Comparison of ENCODE assay signal across 18 mouse cellular contexts in the genomic region with DNA sequence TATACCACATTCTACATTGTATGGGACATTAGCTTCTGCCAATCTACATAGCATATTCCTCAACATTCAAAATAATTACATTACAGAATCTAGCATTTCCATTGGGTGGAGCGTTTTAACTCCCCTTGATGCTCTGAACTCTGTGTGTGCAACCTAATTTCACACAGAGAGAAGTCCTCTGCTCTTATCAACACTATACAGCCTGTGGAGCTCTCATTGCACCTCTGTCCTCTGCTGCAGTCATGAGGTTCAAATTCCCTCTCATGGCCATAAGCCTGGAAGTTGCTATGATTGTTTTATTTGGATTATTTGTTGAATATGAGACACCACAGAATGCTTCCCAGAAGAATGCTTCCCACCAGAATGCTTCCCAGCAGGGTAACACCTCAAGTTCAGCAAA. TPM values are rescaled to one million over a fixed set of nuclear protein-coding genes. Genes with fewer than 3 reads are reported as not detected.
A peak's percentile ranks its signal among the peaks of the same experiment; 100 is the strongest.
DNase-seq lines count a peak whose midpoint lies in the region; ATAC-seq and TF ChIP-seq lines count a peak whose summit lies in the region.
"Had no signal": no experiment of that assay in that cellular context is flagged by ENCODE, and none has a peak within 500 bp of the region (broad histone marks: within the 10 kb centered on the region; RNA-seq: fewer than 3 reads in every experiment).

A gene (plus strand): TSS at position 193 of the 400 bp plus-strand sequence.

- peak within 1 kb of the TSS; percentile 97 for H3K27ac ChIP-seq in MEL (ENCODE audit: control insufficient read depth, low read depth, low read length)
- H3K27ac ChIP-seq in liver, embryonic 12.5 days: peak within 1 kb of the TSS; percentile 92
- H3K27ac ChIP-seq in spleen, adult 2 months (ENCODE audit: insufficient read depth, low read length): no peak within 1 kb of the TSS
- H3K27ac ChIP-seq: embryonic facial prominence, embryonic 13.5 days; gastrocnemius, adult 2 months; left cerebral cortex, adult 2 months; limb, embryonic 12.5 days; neural tube, embryonic 12.5 days had no signal

- TF ChIP-seq CTCF in MEL (IDR thresholded peaks at IDR 0.05 in 2 of 3, conservative IDR thresholded peaks at IDR 0.05 in 1 of 3; ENCODE audit: control insufficient read depth in 1 of 3, insufficient read depth in 1 of 3, low read depth in 2 of 3, low read length in 3 of 3, poor library complexity in 1 of 3, severe bottlenecking in 1 of 3): no peak
- no peak for TF ChIP-seq CTCF in spleen, adult 2 months (IDR thresholded peaks at IDR 0.05; ENCODE audit: extremely low read depth, insufficient read depth, insufficient read length, insufficient replicate concordance)

- peak within 1 kb of the TSS; percentile 63 to 69 for H3K4me3 ChIP-seq in MEL (ENCODE audit: control insufficient read depth in 1 of 2, insufficient read depth in 1 of 2, low read depth in 2 of 2, low read length in 2 of 2)
- H3K4me3 ChIP-seq in liver, embryonic 12.5 days: peak within 1 kb of the TSS; percentile 67
- H3K4me3 ChIP-seq in spleen, adult 2 months (ENCODE audit: extremely low read depth, insufficient read depth, insufficient read length): peak within 1 kb of the TSS; percentile 38; the same call in 1 of the 2 replicates
- H3K4me3 ChIP-seq: embryonic facial prominence, embryonic 13.5 days; gastrocnemius, adult 2 months; left cerebral cortex, adult 2 months; limb, embryonic 12.5 days; megakaryocyte, embryonic 14.5 days; neural tube, embryonic 12.5 days had no signal

- H3K27me3 ChIP-seq in MEL (ENCODE audit: control insufficient read depth in 1 of 2, insufficient read depth in 2 of 2, low read length in 2 of 2): no peaks in the 10 kb centered on the region
- no peaks in the 10 kb centered on the region for H3K27me3 ChIP-seq in liver, embryonic 12.5 days (replicated peaks)
- H3K27me3 ChIP-seq in spleen, adult 2 months (ENCODE audit: control insufficient read depth, insufficient read depth, low read length): no peaks in the 10 kb centered on the region
- H3K27me3 ChIP-seq: embryonic facial prominence, embryonic 13.5 days; limb, embryonic 12.5 days; megakaryocyte, embryonic 14.5 days; neural tube, embryonic 12.5 days had no signal

- WGBS in liver, embryonic 12.5 days (ENCODE audit: insufficient replicate concordance): 7% methylated on average over 1 of the region's 1 CpGs
- WGBS in spleen, adult 2 months: 66% methylated on average over 1 of the region's 1 CpGs

- H3K36me3 ChIP-seq in MEL (ENCODE audit: control insufficient read depth in 1 of 2, insufficient read depth in 2 of 2, low read length in 2 of 2): peaks cover 0 to 42% of the 10 kb centered on the region in 2 experiments; a peak in 3 of 4 replicates
- H3K36me3 ChIP-seq in liver, embryonic 12.5 days: peaks cover 12% of the 10 kb centered on the region
- H3K36me3 ChIP-seq in spleen, adult 2 months (ENCODE audit: control insufficient read depth, insufficient read depth, low read length): no peaks in the 10 kb centered on the region
- H3K36me3 ChIP-seq: embryonic facial prominence, embryonic 13.5 days; limb, embryonic 12.5 days; neural tube, embryonic 12.5 days had no signal

- H3K9me3 ChIP-seq in MEL (replicated peaks; ENCODE audit: insufficient read depth, low read length): no peaks in the 10 kb centered on the region
- no peaks in the 10 kb centered on the region for H3K9me3 ChIP-seq in liver, embryonic 12.5 days (replicated peaks)
- H3K9me3 ChIP-seq: embryonic facial prominence, embryonic 13.5 days; limb, embryonic 12.5 days; megakaryocyte, embryonic 14.5 days; neural tube, embryonic 12.5 days had no signal

- no peak for TF ChIP-seq RAD21 in MEL (IDR thresholded peaks at IDR 0.05; ENCODE audit: low read depth, low read length)

- TF ChIP-seq EP300 in MEL (IDR thresholded peaks at IDR 0.05; ENCODE audit: low read depth in 1 of 2, low read length in 2 of 2): peak; percentile 51 to 72; a peak in 3 of 4 replicates

- H3K9ac ChIP-seq in MEL (ENCODE audit: control insufficient read depth, low read depth, low read length, poor library complexity, severe bottlenecking): peak within 1 kb of the TSS; percentile 72
- peak within 1 kb of the TSS; percentile 80 for H3K9ac ChIP-seq in liver, embryonic 12.5 days
- H3K9ac ChIP-seq: embryonic facial prominence, embryonic 13.5 days; limb, embryonic 12.5 days; neural tube, embryonic 12.5 days had no signal

- peaks cover 7% of the 10 kb centered on the region for H3K79me2 ChIP-seq in MEL (ENCODE audit: control insufficient read depth, insufficient read depth, low read length, poor library complexity)

- peaks cover 17 to 37% of the 10 kb centered on the region in 2 experiments for H3K4me1 ChIP-seq in MEL (ENCODE audit: control insufficient read depth in 1 of 2, insufficient read depth in 2 of 2, low read length in 2 of 2)
- H3K4me1 ChIP-seq in liver, embryonic 12.5 days: peaks cover 44% of the 10 kb centered on the region
- no peaks in the 10 kb centered on the region for H3K4me1 ChIP-seq in spleen, adult 2 months (ENCODE audit: control insufficient read depth, insufficient read depth, insufficient read length)
- H3K4me1 ChIP-seq: embryonic facial prominence, embryonic 13.5 days; limb, embryonic 12.5 days; neural tube, embryonic 12.5 days had no signal

- peak in 1 of 2 experiments; percentile 60; a peak in 2 of 4 replicates for TF ChIP-seq POLR2A in MEL (IDR thresholded peaks at IDR 0.05; ENCODE audit: control insufficient read depth in 1 of 2, insufficient read depth in 1 of 2, low read depth in 1 of 2, low read length in 2 of 2, poor library complexity in 1 of 2)
- no peak for TF ChIP-seq POLR2A in spleen, adult 2 months (IDR thresholded peaks at IDR 0.05; ENCODE audit: low read depth, low read length)

- ATAC-seq in liver, embryonic 12.5 days: peak; percentile 86
- ATAC-seq: activated CD4-positive, CD25-positive, alpha-beta regulatory T cell, adult 4 months; forebrain, embryonic 14.5 days had no signal

- peak within 1 kb of the TSS; percentile 30 for H3K4me2 ChIP-seq in liver, embryonic 12.5 days
- H3K4me2 ChIP-seq: embryonic facial prominence, embryonic 13.5 days; limb, embryonic 12.5 days; neural tube, embryonic 12.5 days had no signal

- DNase-seq in MEL (ENCODE audit: low read depth, low spot score) (peak; percentile 86), MN1 (ENCODE audit: low spot score) (no peak)
- peak; percentile 84 for DNase-seq in c-Kit-negative CD71-positive TER-119-positive erythroid progenitor cells, embryonic 14.5 days (ENCODE audit: low read depth, low spot score)
- DNase-seq in spleen, adult 2 months (ENCODE audit: low read depth in 1 of 2, low spot score in 2 of 2): no peak
- DNase-seq in ovary, adult 18-20 months (ENCODE audit: low spot score): no peak
- no peak for DNase-seq in retina, postnatal 1 day
- DNase-seq: adrenal gland, postnatal 25 days; gastrocnemius, adult 2 months; kidney, adult 2 months had no signal

TF ChIP-seq in MEL, 35 proteins besides CTCF, POLR2A, EP300 and RAD21:
- TF ChIP-seq TAL1 (IDR thresholded peaks at IDR 0.05; ENCODE audit: low read length) (peak; percentile 92), MAZ (IDR thresholded peaks at IDR 0.05; ENCODE audit: low read depth, low read length) (no peak), GATA1 (IDR thresholded peaks at IDR 0.05; ENCODE audit: low read depth, low read length) (peak; percentile 75), KAT2A (conservative IDR thresholded peaks at IDR 0.05; ENCODE audit: low read depth, low read length) (no peak), CHD2 (IDR thresholded peaks at IDR 0.05; ENCODE audit: low read length) (no peak), ZMIZ1 (IDR thresholded peaks at IDR 0.05; ENCODE audit: low read depth, low read length) (0 out of 2 replicates have a peak, but pooled peaks have one; percentile 75), POLR2AphosphoS5 (IDR thresholded peaks at IDR 0.05; ENCODE audit: borderline replicate concordance, low read depth, low read length) (peak; percentile 87; the same call in 1 of the 2 replicates), USF1 (IDR thresholded peaks at IDR 0.05; ENCODE audit: low read depth, low read length) (no peak), TBP (IDR thresholded peaks at IDR 0.05; ENCODE audit: low read depth, low read length) (peak; percentile 89), TCF12 (IDR thresholded peaks at IDR 0.05; ENCODE audit: low read depth, low read length) (peak; percentile 70), SIN3A (IDR thresholded peaks at IDR 0.05; ENCODE audit: low read length) (no peak), BHLHE40 (IDR thresholded peaks at IDR 0.05; ENCODE audit: borderline replicate concordance, low read depth, low read length) (no peak), MYB (IDR thresholded peaks at IDR 0.05; ENCODE audit: low read depth, low read length) (no peak), NELFE (IDR thresholded peaks at IDR 0.05; ENCODE audit: low read depth, low read length) (peak; percentile 42), RCOR1 (IDR thresholded peaks at IDR 0.05; ENCODE audit: low read depth, low read length) (peak; percentile 44; the same call in 1 of the 2 replicates), SMC3 (IDR thresholded peaks at IDR 0.05; ENCODE audit: low read depth, low read length) (no peak), ZC3H11A (IDR thresholded peaks at IDR 0.05; ENCODE audit: low read depth, low read length) (no peak), ETS1 (IDR thresholded peaks at IDR 0.05; ENCODE audit: low read depth, low read length) (peak; percentile 75; the same call in 1 of the 2 replicates), MYC (IDR thresholded peaks at IDR 0.05; ENCODE audit: low read depth, low read length) (peak; percentile 50; the same call in 1 of the 2 replicates)
TF ChIP-seq in MEL: peak in this region for 10.

RNA-seq across cellular contexts. Expression of the gene that starts here (rescaled TPM):
- 17.8 and 24.4 TPM in 2 replicates for total RNA-seq in MEL (2012; rRNA removed)
- 10 to 100 TPM in 1 of 2 experiments, not detected in 1; 91.3 TPM for polyA plus RNA-seq in MEL (2012; ENCODE audit: insufficient read depth in 1 of 2, insufficient read length in 2 of 2, low read depth in 1 of 2, low replicate concordance in 2 of 2, missing spikeins in 1 of 2)
- polyA plus RNA-seq in liver, embryonic 12.5 days (2016; fragmentation: Nextera tagmentation; extraction: Ambion mirVana): 216 and 219 TPM in 2 replicates
- 13.0 and 18.4 TPM in 2 replicates for polyA plus RNA-seq in spleen, adult 2 months (2012; rRNA removed)
- total RNA-seq: adrenal gland, postnatal 25 days; gastrocnemius, adult 2 months; left cerebral cortex, adult 2 months had no signal
- polyA plus RNA-seq: forebrain, embryonic 14.5 days; kidney, adult 2 months; urinary bladder, adult 2 months had no signal

Comparison
In these comparisons a context has a peak if more than half of its experiments do, and no peak if none do; other contexts are left out.
1. DNase-seq: peak in MEL (single experiment) and c-Kit-negative CD71-positive TER-119-positive erythroid progenitor cells, embryonic 14.5 days (single experiment); none in spleen, adult 2 months (0 of 2), ovary, adult 18-20 months (single experiment), retina, postnatal 1 day (single experiment) and MN1 (single experiment).
2. Peak in every context shown above with its lines, with median percentiles within 50 percentile points of each other: H3K4me3 ChIP-seq.